Mouse (Mus musculus): ENCODE results near the gene Olfr329-ps. TPM values are rescaled to one million over a fixed set of nuclear protein-coding genes. Genes with fewer than 3 reads are reported as not detected.
A peak's percentile ranks its signal among the peaks of the same experiment; 100 is the strongest.

Gene Olfr329-ps
- total and polyA plus RNA-seq, 2 experiments from 2014 or later, result not detected

- Histone ChIP-seq H3K9ac (replicated peaks; ENCODE audit: low read length, poor library complexity, severe bottlenecking) (no peak overlapping the region), H3K27me3 (ENCODE audit: insufficient read depth, low read length) (no peaks in the 10 kb centered on the region), H3K4me1 (ENCODE audit: insufficient read depth, low read length) (no peaks in the 10 kb centered on the region), H3K4me3 (ENCODE audit: low read depth, low read length) (no peak overlapping the region), H3K9me3 (ENCODE audit: low read length) (no peaks in the 10 kb centered on the region), H3K4me2 (ENCODE audit: low read depth, low read length, poor library complexity, severe bottlenecking) (no peak overlapping the region), H3K27ac (ENCODE audit: low read depth, low read length) (no peak overlapping the region), H3K36me3 (ENCODE audit: insufficient read depth, low read length) (no peaks in the 10 kb centered on the region)
- TF ChIP-seq CTCF (IDR thresholded peaks at IDR 0.05), result peak; percentile 78
- WGBS, result 36% methylated on average over 3 of the region's 3 CpGs
- DNase-seq (ENCODE audit: low spot score), result peak; percentile 72
- ATAC-seq (ENCODE audit: low FRiP score), result no peak
Observed at GRCm38 (mm10) chr11:58499290-58499689, 46.9 kb downstream of the Olfr329-ps start.

GRCm38 (mm10) chr11:58498761-58499160 is 47.5 kb downstream of the Olfr329-ps start:
- H3K4me1 ChIP-seq (ENCODE audit: insufficient read depth, low read length), result no peaks in the 10 kb centered on the region
- ATAC-seq (ENCODE audit: low FRiP score) (no peak), DNase-seq (ENCODE audit: low spot score) (no peak)
- no peak for TF ChIP-seq CTCF (IDR thresholded peaks at IDR 0.05)
- H3K9ac ChIP-seq (replicated peaks; ENCODE audit: low read length, poor library complexity, severe bottlenecking), result no peak overlapping the region
- no peak overlapping the region for H3K4me2 ChIP-seq (ENCODE audit: low read depth, low read length, poor library complexity, severe bottlenecking)
- no peaks in the 10 kb centered on the region for H3K9me3 ChIP-seq (ENCODE audit: low read length)
- no peak overlapping the region for H3K4me3 ChIP-seq (ENCODE audit: low read depth, low read length)
- H3K27me3 ChIP-seq (ENCODE audit: insufficient read depth, low read length), result no peaks in the 10 kb centered on the region
- no peak overlapping the region for H3K27ac ChIP-seq (ENCODE audit: low read depth, low read length)
- 87% methylated on average over 9 of the region's 9 CpGs for WGBS
- H3K36me3 ChIP-seq (ENCODE audit: insufficient read depth, low read length), result no peaks in the 10 kb centered on the region

GRCm38 (mm10) chr11:58492455-58492854 is 53.8 kb downstream of the Olfr329-ps start, which contains the start of gene Olfr332:
Olfr332 (minus strand) TSS chr11:58492555.
- Histone ChIP-seq H3K4me3 (ENCODE audit: low read depth, low read length) (no peak within 1 kb of the TSS), H3K27me3 (ENCODE audit: insufficient read depth, low read length) (no peaks in the 10 kb centered on the region), H3K9me3 (ENCODE audit: low read length) (no peaks in the 10 kb centered on the region), H3K4me2 (ENCODE audit: low read depth, low read length, poor library complexity, severe bottlenecking) (no peak within 1 kb of the TSS), H3K36me3 (ENCODE audit: insufficient read depth, low read length) (no peaks in the 10 kb centered on the region), H3K27ac (ENCODE audit: low read depth, low read length) (no peak within 1 kb of the TSS), H3K4me1 (ENCODE audit: insufficient read depth, low read length) (no peaks in the 10 kb centered on the region), H3K9ac (replicated peaks; ENCODE audit: low read length, poor library complexity, severe bottlenecking) (no peak within 1 kb of the TSS)
- ATAC-seq (ENCODE audit: low FRiP score) (no peak), DNase-seq (ENCODE audit: low spot score) (no peak)
- TF ChIP-seq CTCF (IDR thresholded peaks at IDR 0.05), result no peak
- WGBS, result 83% methylated on average over 2 of the region's 2 CpGs

Other genes with a start within 250 kb of the Olfr329-ps start
- gene Zfp692, start 239.4 kb downstream of the Olfr329-ps start, total RNA-seq (2014; rRNA removed), result 24.4 and 26.0 TPM in 2 replicates
- gene Zfp692, start 239.4 kb downstream of the Olfr329-ps start, polyA plus RNA-seq (2015; fragmentation: Nextera tagmentation; extraction: Ambion mirVana), result 20.1 and 22.6 TPM in 2 replicates
- 38.1 and 42.1 TPM in 2 replicates for gene Zfp672, start 216.1 kb downstream of the Olfr329-ps start, total RNA-seq (2014; rRNA removed)
- gene Zfp672, start 216.1 kb downstream of the Olfr329-ps start, polyA plus RNA-seq (2015; fragmentation: Nextera tagmentation; extraction: Ambion mirVana), result 41.1 and 46.9 TPM in 2 replicates
- 44.0 and 53.8 TPM in 2 replicates for gene Sh3bp5l, start 215.7 kb downstream of the Olfr329-ps start, total RNA-seq (2014; rRNA removed)
- 42.4 and 46.3 TPM in 2 replicates for gene Sh3bp5l, start 215.7 kb downstream of the Olfr329-ps start, polyA plus RNA-seq (2015; fragmentation: Nextera tagmentation; extraction: Ambion mirVana)
- not detected in 2 replicates for gene Lypd8, start 167.4 kb downstream of the Olfr329-ps start, total RNA-seq (2014; rRNA removed)
- gene Lypd8, start 167.4 kb downstream of the Olfr329-ps start, polyA plus RNA-seq (2015; fragmentation: Nextera tagmentation; extraction: Ambion mirVana), result not detected in 2 replicates
- gene 1810065E05Rik, start 125.3 kb downstream of the Olfr329-ps start, total RNA-seq (2014; rRNA removed), result not detected in 2 replicates
- not detected in 2 replicates for gene 1810065E05Rik, start 125.3 kb downstream of the Olfr329-ps start, polyA plus RNA-seq (2015; fragmentation: Nextera tagmentation; extraction: Ambion mirVana)
- gene Gm12253, start 113.9 kb downstream of the Olfr329-ps start, total RNA-seq (2014; rRNA removed), result not detected in 2 replicates
- gene Gm12253, start 113.9 kb downstream of the Olfr329-ps start, polyA plus RNA-seq (2015; fragmentation: Nextera tagmentation; extraction: Ambion mirVana), result not detected in 2 replicates
- gene Lypd9, start 93.5 kb downstream of the Olfr329-ps start, total RNA-seq (2014; rRNA removed), result not detected in 2 replicates
- not detected in 2 replicates for gene Lypd9, start 93.5 kb downstream of the Olfr329-ps start, polyA plus RNA-seq (2015; fragmentation: Nextera tagmentation; extraction: Ambion mirVana)
- gene Olfr30, start 84.2 kb downstream of the Olfr329-ps start, total RNA-seq (2014; rRNA removed), result not detected in 2 replicates
- gene Olfr30, start 84.2 kb downstream of the Olfr329-ps start, polyA plus RNA-seq (2015; fragmentation: Nextera tagmentation; extraction: Ambion mirVana), result not detected in 2 replicates
- gene Olfr332, start 53.9 kb downstream of the Olfr329-ps start, total RNA-seq (2014; rRNA removed), result not detected in 2 replicates
- not detected in 2 replicates for gene Olfr332, start 53.9 kb downstream of the Olfr329-ps start, polyA plus RNA-seq (2015; fragmentation: Nextera tagmentation; extraction: Ambion mirVana)
- not detected in 2 replicates for gene Olfr331, start 43.9 kb downstream of the Olfr329-ps start, total RNA-seq (2014; rRNA removed)
- not detected in 2 replicates for gene Olfr331, start 43.9 kb downstream of the Olfr329-ps start, polyA plus RNA-seq (2015; fragmentation: Nextera tagmentation; extraction: Ambion mirVana)
- not detected in 2 replicates for gene Olfr330, start 11.6 kb downstream of the Olfr329-ps start, total RNA-seq (2014; rRNA removed)
- gene Olfr330, start 11.6 kb downstream of the Olfr329-ps start, polyA plus RNA-seq (2015; fragmentation: Nextera tagmentation; extraction: Ambion mirVana), result not detected in 2 replicates
- gene Olfr328, start 9.2 kb upstream of the Olfr329-ps start, total RNA-seq (2014; rRNA removed), result not detected in 2 replicates
- gene Olfr328, start 9.2 kb upstream of the Olfr329-ps start, polyA plus RNA-seq (2015; fragmentation: Nextera tagmentation; extraction: Ambion mirVana), result not detected in 2 replicates
- not detected in 2 replicates for gene Olfr224, start 24.1 kb upstream of the Olfr329-ps start, total RNA-seq (2014; rRNA removed)
- gene Olfr224, start 24.1 kb upstream of the Olfr329-ps start, polyA plus RNA-seq (2015; fragmentation: Nextera tagmentation; extraction: Ambion mirVana), result not detected in 2 replicates
- gene Olfr325, start 31.3 kb upstream of the Olfr329-ps start, total RNA-seq (2014; rRNA removed), result not detected in 2 replicates
- gene Olfr325, start 31.3 kb upstream of the Olfr329-ps start, polyA plus RNA-seq (2015; fragmentation: Nextera tagmentation; extraction: Ambion mirVana), result not detected in 2 replicates
- 0.28 and 0.49 TPM in 2 replicates for gene Olfr324, start 48.7 kb upstream of the Olfr329-ps start, total RNA-seq (2014; rRNA removed)
- 0.04 and 0.05 TPM in 2 replicates for gene Olfr324, start 48.7 kb upstream of the Olfr329-ps start, polyA plus RNA-seq (2015; fragmentation: Nextera tagmentation; extraction: Ambion mirVana)
- gene 2210407C18Rik, start 69.7 kb upstream of the Olfr329-ps start, total RNA-seq (2014; rRNA removed), result not detected in 2 replicates
- not detected in 2 replicates for gene 2210407C18Rik, start 69.7 kb upstream of the Olfr329-ps start, polyA plus RNA-seq (2015; fragmentation: Nextera tagmentation; extraction: Ambion mirVana)
- gene Olfr323, start 84.1 kb upstream of the Olfr329-ps start, total RNA-seq (2014; rRNA removed), result 0.16 TPM in 1 of 2 replicates, not detected in the other
- not detected in 2 replicates for gene Olfr323, start 84.1 kb upstream of the Olfr329-ps start, polyA plus RNA-seq (2015; fragmentation: Nextera tagmentation; extraction: Ambion mirVana)
- gene Trim58, start 94.0 kb upstream of the Olfr329-ps start, total RNA-seq (2014; rRNA removed), result 0.22 and 0.76 TPM in 2 replicates
- 0.20 and 0.38 TPM in 2 replicates for gene Trim58, start 94.0 kb upstream of the Olfr329-ps start, polyA plus RNA-seq (2015; fragmentation: Nextera tagmentation; extraction: Ambion mirVana)
- gene Olfr322, start 112.4 kb upstream of the Olfr329-ps start, total RNA-seq (2014; rRNA removed), result not detected in 2 replicates
- not detected in 2 replicates for gene Olfr322, start 112.4 kb upstream of the Olfr329-ps start, polyA plus RNA-seq (2015; fragmentation: Nextera tagmentation; extraction: Ambion mirVana)
- not detected in 2 replicates for gene Olfr320, start 134.7 kb upstream of the Olfr329-ps start, total RNA-seq (2014; rRNA removed)
- gene Olfr320, start 134.7 kb upstream of the Olfr329-ps start, polyA plus RNA-seq (2015; fragmentation: Nextera tagmentation; extraction: Ambion mirVana), result not detected in 2 replicates
- not detected in 2 replicates for gene Olfr319, start 152.7 kb upstream of the Olfr329-ps start, total RNA-seq (2014; rRNA removed)
- gene Olfr319, start 152.7 kb upstream of the Olfr329-ps start, polyA plus RNA-seq (2015; fragmentation: Nextera tagmentation; extraction: Ambion mirVana), result not detected in 2 replicates
- not detected in 2 replicates for gene Olfr318, start 177.6 kb upstream of the Olfr329-ps start, total RNA-seq (2014; rRNA removed)
- not detected in 2 replicates for gene Olfr318, start 177.6 kb upstream of the Olfr329-ps start, polyA plus RNA-seq (2015; fragmentation: Nextera tagmentation; extraction: Ambion mirVana)
- 0.11 and 0.14 TPM in 2 replicates for gene Olfr317, start 192.8 kb upstream of the Olfr329-ps start, total RNA-seq (2014; rRNA removed)
- gene Olfr317, start 192.8 kb upstream of the Olfr329-ps start, polyA plus RNA-seq (2015; fragmentation: Nextera tagmentation; extraction: Ambion mirVana), result 0.12 and 0.15 TPM in 2 replicates
- gene Olfr316, start 206.3 kb upstream of the Olfr329-ps start, total RNA-seq (2014; rRNA removed), result not detected in 2 replicates
- gene Olfr316, start 206.3 kb upstream of the Olfr329-ps start, polyA plus RNA-seq (2015; fragmentation: Nextera tagmentation; extraction: Ambion mirVana), result not detected in 2 replicates
- not detected in 2 replicates for gene Olfr315, start 226.8 kb upstream of the Olfr329-ps start, total RNA-seq (2014; rRNA removed)
- gene Olfr315, start 226.8 kb upstream of the Olfr329-ps start, polyA plus RNA-seq (2015; fragmentation: Nextera tagmentation; extraction: Ambion mirVana), result not detected in 2 replicates
- not detected in 2 replicates for gene Olfr314, start 236.5 kb upstream of the Olfr329-ps start, total RNA-seq (2014; rRNA removed)
- not detected in 2 replicates for gene Olfr314, start 236.5 kb upstream of the Olfr329-ps start, polyA plus RNA-seq (2015; fragmentation: Nextera tagmentation; extraction: Ambion mirVana)